Mouse (Mus musculus): ENCODE measurements at regions not wholly inside any gene's neighbourhood (a gene's known extent, or its start where the extent isn't known, plus 50 kb on each side); places are given as distances from the start of the nearest gene placed in this dataset.

DNA sequence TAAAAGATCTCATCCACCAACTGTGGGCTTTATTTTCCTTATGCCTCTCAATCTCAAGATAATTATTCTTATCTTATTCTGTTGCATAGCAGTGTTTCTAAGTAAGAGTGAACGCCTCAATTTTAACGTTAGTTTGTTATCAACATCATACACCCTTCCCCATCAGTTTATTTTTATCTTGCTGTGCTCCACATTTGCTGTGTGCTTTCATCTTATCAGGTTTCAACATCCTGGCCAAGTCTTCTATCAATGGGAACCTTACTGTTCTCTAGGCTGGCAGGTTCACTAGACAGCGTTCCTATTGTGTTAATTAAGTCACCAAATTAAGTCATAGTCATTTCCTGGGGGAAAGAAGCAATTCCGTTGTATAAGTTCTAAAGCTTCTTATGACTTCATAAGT is 263.1 kb upstream of the Etaa1 start:
- no peak for TF ChIP-seq POLR2A (IDR thresholded peaks at IDR 0.05; ENCODE audit: low read depth, low read length)
- TF ChIP-seq CTCF (IDR thresholded peaks at IDR 0.05; ENCODE audit: extremely low read depth, insufficient read length, insufficient replicate concordance, low read depth, low read length): no peak
